Mouse (Mus musculus) embryo, embryonic 11 days (tissue): Measurements from ENCODE around the gene Gm21119.
A peak's percentile ranks its signal among the peaks of the same experiment; 100 is the strongest.
"Not testable (repeated sequence)": the region's sequence is repeated elsewhere in the genome, so short reads cannot be mapped to it uniquely, and the experiment has no call there.

Experiments
- DNase-seq: peaks from one replicate; pipeline ENCODE4 v3.0.0-alpha.2; 2015

The Gm21119 gene

GRCm38 (mm10) chr8:20614619-20615018 is at the start of gene Gm21119:
TSS of gene Gm21119 (plus strand) at chr8:20614919.
- not testable (repeated sequence) for DNase-seq

GRCm38 (mm10) chr8:20566753-20567152 is 48.0 kb upstream of the Gm21119 start:
- DNase-seq: not testable (repeated sequence)

- DNase-seq: not testable (repeated sequence)
Measured at GRCm38 (mm10) chr8:20581081-20581480, 33.6 kb upstream of the Gm21119 start.

GRCm38 (mm10) chr8:20582772-20583171 is 31.9 kb upstream of the Gm21119 start:
- not testable (repeated sequence) for DNase-seq

- peak; percentile 1 for DNase-seq
Measured at GRCm38 (mm10) chr8:20588268-20589177, 26.2 kb upstream of the Gm21119 start.

- DNase-seq: not testable (repeated sequence)
Measured at GRCm38 (mm10) chr8:20589178-20589539, 25.6 kb upstream of the Gm21119 start.

- peak; percentile 0 for DNase-seq
Measured at GRCm38 (mm10) chr8:20590117-20590997, 24.4 kb upstream of the Gm21119 start.

- not testable (repeated sequence) for DNase-seq
Measured at GRCm38 (mm10) chr8:20591002-20591401, 23.7 kb upstream of the Gm21119 start.

GRCm38 (mm10) chr8:20592732-20593272 is 21.9 kb upstream of the Gm21119 start:
- DNase-seq: not testable (repeated sequence)

- not testable (repeated sequence) for DNase-seq
Measured at GRCm38 (mm10) chr8:20593841-20594240, 20.9 kb upstream of the Gm21119 start.

- DNase-seq: not testable (repeated sequence)
Measured at GRCm38 (mm10) chr8:20596081-20596841, 18.5 kb upstream of the Gm21119 start.

- DNase-seq: peak; percentile 10
Measured at GRCm38 (mm10) chr8:20596842-20597708, 17.6 kb upstream of the Gm21119 start.

- not testable (repeated sequence) for DNase-seq
Measured at GRCm38 (mm10) chr8:20598300-20599170, 16.2 kb upstream of the Gm21119 start.

GRCm38 (mm10) chr8:20599350-20599749 is 15.4 kb upstream of the Gm21119 start:
- DNase-seq: not testable (repeated sequence)

- DNase-seq: not testable (repeated sequence)
Measured at GRCm38 (mm10) chr8:20610856-20611255, 3.9 kb upstream of the Gm21119 start.

- DNase-seq: not testable (repeated sequence)
Measured at GRCm38 (mm10) chr8:20612721-20613120, 2.0 kb upstream of the Gm21119 start.

GRCm38 (mm10) chr8:20630766-20631165 is 16.0 kb downstream of the Gm21119 start:
- DNase-seq: not testable (repeated sequence)

GRCm38 (mm10) chr8:20637931-20638330 is 23.2 kb downstream of the Gm21119 start:
- DNase-seq: not testable (repeated sequence)

GRCm38 (mm10) chr8:20643536-20643935 is 28.8 kb downstream of the Gm21119 start:
- DNase-seq: not testable (repeated sequence)

GRCm38 (mm10) chr8:20652976-20653375 is 38.3 kb downstream of the Gm21119 start:
- DNase-seq: not testable (repeated sequence)
